Mouse (Mus musculus): Measurements from ENCODE around the gene Ears2.

DNA sequence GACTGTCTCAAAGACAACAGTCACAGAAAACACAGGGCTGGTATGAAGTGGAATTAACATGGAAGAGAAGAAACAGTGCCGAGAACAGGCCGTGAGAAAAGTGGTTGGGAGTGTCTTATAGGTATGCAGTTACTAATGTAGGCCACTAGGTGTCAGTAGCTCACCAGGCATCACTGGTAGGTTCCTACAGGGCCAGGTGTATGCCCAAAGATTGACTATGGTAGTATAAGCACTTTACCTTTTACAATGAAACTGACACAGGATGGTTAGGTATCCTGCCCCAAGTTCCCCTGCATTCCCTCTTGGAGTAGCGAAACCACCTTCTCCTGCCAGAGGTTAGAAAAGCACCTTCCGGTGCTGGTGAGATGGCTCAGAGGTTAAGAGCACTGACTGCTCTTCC lies 32.2 kb upstream of the Ears2 start:
- TF ChIP-seq USF1 (IDR thresholded peaks at IDR 0.05; ENCODE audit: low read depth) = no peak
- TF ChIP-seq MYOD1 (IDR thresholded peaks at IDR 0.05; ENCODE audit: control insufficient read depth in 1 of 3, insufficient read length in 2 of 3, low read depth in 2 of 3) = no peak
- no peak for TF ChIP-seq POLR2A (IDR thresholded peaks at IDR 0.05; ENCODE audit: insufficient read length, low read depth)
